Mouse (Mus musculus) adrenal gland, postnatal 14 days (tissue): ENCODE measurements around the gene Hnrnpc. TPM values are rescaled to one million over a fixed set of nuclear protein-coding genes. Genes with fewer than 3 reads are reported as not detected.

Experiments used
- DNase-seq: peaks from one replicate; pipeline ENCODE4 v3.0.0; 2021; ENCODE audit warnings: mixed read lengths
- long read RNA-seq, 2 experiments: library from polyadenylated mRNA; stranded (forward); transcript quantifications; one replicate each; pipeline ENCODE4 v2.0.0; 2021
- total RNA-seq: library from RNA; stranded (reverse); gene quantifications from 2 replicates; pipeline ENCODE4 v1.2.3, GENCODE M21; 2021

Gene Hnrnpc
- 221 and 230 TPM in 2 replicates for total RNA-seq
- long read RNA-seq, experiment 1, transcript Hnrnpc-211 (9 exons, 1,691 nt) = minor isoform, 18 of 121 reads
- long read RNA-seq, experiment 1, transcript Hnrnpc-201 (9 exons, 2,847 nt) = minor isoform, 10 of 121 reads
- long read RNA-seq, experiment 1, transcript Hnrnpc-205 (9 exons, 2,617 nt) = major isoform, 25 of 121 reads
- long read RNA-seq, experiment 1, transcript Hnrnpc-209 (9 exons, 2,498 nt) = minor isoform, 9 of 121 reads
- long read RNA-seq, experiment 1, partial matches to known transcripts = 18 of 121 reads
- long read RNA-seq, experiment 1, other reads (novel, unspliced or antisense) = 27 of 121 reads
- long read RNA-seq, experiment 2, transcript Hnrnpc-211 (9 exons, 1,691 nt) = minor isoform, 15 of 108 reads
- long read RNA-seq, experiment 2, transcript Hnrnpc-207 (8 exons, 1,301 nt) = minor isoform, 8 of 108 reads
- long read RNA-seq, experiment 2, transcript Hnrnpc-205 (9 exons, 2,617 nt) = major isoform, 29 of 108 reads
- long read RNA-seq, experiment 2, partial matches to known transcripts = 28 of 108 reads
- long read RNA-seq, experiment 2, other reads (novel, unspliced or antisense) = 16 of 108 reads

DNA sequence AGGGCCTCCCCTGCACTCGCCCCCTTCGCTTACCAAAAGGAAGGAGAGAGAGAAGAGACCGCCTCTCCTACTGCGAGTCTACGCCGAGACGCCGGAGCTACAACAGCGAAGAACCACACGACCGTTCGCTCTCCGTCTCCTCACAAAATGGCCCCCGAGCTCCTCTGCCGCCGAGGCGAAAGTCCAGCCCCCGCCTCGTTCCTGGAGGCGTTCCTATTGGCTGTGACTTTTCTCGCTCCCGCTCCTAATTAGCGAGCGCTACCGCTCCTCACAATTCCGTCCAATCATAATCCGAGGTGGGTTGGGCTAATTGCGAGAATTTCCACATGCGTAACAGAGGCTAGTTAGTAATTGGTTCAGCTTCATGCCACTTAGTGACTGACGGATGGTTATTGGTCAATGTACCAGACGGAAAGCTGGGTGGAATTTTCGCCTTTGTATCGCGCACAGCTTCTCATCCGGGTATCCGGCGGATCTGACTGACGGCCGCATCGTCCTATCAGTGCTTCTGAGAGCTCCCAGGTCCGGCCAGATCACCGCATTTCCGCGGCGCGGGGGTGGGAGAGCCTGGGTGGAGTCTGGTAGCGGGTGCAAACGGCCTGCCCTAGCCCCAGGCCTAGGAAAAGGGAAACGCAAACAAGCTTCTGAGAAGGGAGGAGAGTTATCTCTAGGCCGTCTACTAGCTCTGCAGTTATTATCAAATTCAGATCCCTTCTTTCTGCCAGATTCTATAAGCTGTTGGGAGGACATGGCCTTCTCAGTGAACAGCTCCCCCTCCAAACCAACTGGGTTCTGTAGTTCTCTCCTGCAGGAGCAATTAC lies at the start of gene Hnrnpc:
TSS of gene Hnrnpc (minus strand) at position 173 of the 821 bp plus-strand sequence.
- DNase-seq = peak; percentile 100

DNA sequence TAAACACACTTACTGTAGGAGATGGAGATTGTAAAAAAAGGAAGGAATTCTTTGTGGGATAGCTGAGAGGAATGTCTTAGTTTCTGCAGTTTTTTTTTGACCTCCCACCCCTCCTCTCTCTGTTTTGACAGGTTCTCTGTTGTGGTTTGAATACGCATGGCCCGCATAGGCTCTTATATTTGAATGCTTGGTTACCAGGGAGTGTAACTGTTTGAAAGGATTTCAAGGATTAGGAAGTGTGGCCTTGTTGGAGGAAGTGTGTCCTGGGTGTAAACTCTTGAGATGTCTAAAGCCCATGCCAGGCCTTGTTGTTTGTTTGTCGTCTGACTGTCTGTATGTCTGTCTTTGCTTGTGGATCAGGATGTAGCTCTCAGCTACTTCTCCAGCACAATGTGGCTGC lies 48.8 kb upstream of the Hnrnpc start:
- no peak for DNase-seq

DNA sequence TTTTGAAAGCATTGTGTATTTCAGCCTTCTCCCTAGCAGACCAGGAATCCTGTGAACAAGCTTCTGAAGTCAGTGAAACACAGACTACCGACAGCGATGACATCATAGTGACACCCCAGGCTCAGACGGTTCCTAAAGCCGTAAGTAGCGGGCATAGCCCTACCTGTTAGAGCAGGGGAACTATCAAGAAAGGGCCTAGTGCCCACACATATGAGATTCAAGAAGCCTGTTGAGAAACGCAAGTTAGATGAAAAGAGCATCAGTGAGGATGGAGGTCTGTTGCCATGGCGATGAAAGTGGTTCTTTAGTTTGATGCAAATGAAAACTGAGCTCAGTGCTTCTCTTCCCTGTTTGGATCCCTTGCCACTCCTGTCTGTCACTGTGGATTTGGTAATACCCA lies 48.4 kb upstream of the Hnrnpc start:
- no peak for DNase-seq

DNA sequence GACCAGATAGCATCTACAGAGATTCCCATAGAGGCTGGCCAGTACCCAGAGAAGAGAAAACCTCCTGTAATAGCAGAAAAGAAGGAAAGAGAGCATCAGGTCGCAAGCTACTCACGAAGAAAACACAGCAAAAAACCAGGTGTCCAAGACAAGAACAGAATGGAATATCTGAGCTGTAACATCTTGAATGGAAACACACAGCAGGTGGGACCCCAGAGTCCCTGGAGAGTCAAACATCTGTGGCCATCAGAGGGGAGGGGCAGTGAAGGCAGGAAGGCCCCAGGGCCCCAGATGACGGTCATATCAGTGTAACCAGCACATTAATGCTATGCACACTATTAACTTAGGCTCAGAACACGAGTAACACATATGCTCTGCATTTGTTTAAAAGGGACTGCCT lies 46.1 kb upstream of the Hnrnpc start:
- DNase-seq = no peak

DNA sequence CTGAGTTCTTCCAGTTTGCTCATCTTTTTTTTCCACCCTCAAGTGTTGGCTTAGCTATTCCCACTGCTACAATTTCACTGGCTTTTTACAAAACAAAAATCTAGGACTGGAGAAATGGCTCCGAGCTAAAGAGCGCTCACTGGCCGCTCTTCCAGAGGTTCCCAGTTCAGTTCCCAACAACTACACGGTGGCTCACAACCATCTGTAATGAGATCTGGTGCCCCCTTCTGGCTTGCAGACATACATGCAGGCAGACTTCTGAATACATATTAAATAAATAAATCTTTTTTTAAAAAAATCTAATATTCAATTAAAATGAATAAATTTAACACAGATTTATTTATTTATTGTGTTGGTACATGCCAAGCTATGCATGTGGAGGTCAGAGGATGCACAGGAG lies 42.7 kb upstream of the Hnrnpc start:
- DNase-seq = peak; percentile 27

DNA sequence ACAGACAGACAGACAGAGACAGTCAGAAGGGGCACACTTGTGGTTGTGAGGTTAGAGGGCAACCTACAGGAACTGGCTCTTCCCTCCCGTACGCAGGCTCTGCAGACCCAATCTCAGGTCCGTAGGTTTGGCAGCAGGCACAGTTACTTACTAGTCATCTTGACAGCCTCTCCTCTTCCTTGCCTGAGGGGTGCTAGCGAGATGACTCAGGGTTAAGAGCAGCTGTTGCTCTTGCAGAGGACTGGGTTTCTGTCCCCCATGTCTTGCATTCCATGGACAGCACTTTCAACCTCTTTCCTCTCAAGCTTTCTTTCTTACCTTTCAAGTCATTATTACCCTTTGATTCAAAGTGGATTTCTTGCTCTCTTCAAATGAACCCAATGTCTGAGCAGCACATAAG lies 40.3 kb upstream of the Hnrnpc start:
- no peak for DNase-seq

DNA sequence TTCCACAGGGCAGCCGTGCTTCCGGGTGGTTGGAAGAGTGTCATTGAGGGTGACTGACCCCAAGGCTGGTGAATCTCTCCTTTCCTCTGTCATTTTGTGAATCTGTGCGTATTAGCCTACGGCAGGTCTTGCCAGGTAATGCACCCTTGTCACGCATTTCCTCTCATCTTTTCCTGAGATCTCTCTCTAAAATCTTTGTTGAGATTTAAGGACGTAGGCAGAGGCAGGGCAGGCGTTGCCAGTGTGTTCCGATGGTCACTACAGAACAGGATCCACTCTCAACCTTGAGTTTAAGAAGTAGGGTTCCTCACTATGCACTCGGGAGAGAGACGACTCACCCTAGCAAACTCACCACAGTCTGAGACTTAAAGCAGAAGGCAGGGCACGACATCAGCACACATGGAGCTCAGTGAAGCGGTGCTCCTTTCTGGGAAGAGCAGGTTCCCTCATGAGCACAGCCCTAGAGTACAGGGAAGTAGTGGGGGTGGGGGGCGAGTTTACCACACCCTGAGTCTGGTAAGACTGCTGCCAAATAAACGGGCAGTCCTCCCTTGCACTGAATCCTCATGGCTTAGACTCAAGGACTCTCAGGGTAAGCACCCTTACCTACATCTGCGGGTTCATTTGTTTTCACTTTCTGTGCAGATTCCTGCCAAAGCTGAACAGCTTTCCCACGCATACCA lies 37.8 kb upstream of the Hnrnpc start:
- no peak for DNase-seq

DNA sequence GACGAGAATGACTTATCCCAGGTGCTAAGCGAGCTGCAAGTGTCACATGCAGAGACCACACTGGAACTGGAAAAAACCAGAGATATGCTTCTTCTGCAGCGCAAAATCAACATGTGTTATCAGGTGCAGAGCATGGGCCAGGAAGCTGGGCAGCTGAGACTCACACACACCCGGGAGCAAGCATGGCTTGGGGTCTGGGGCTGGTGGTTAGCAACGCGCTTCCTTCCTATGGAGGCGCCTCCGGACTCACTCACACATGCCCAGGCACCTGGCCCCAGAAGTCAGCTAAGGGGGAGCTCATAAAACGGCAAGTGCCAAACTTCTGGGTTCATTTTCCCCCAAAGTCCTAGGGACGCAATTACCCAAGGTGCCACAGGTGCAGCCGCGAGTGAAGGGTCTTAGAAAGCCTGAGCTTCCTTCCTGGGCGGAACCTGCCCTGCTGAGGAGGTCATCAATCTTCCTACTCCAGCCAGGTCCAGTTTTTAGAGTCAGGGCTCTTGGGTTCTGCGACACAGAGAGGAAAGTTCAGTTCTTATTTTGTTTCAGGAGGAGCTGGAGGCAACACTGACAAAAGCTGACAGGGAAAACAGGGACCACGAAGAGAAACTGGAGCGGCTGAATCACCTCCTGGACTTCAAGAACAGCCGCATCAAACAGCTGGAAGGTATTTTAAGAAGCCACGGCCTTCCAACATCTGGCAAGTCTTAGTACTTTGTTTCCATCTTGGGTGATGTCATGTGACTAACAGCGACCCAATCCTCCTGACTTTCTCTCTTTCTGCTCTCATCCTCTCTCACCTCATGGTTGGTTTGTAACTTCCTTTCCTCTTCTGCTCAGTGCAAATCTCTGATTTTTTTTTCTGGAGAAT lies 37.0 kb upstream of the Hnrnpc start:
- no peak for DNase-seq

DNA sequence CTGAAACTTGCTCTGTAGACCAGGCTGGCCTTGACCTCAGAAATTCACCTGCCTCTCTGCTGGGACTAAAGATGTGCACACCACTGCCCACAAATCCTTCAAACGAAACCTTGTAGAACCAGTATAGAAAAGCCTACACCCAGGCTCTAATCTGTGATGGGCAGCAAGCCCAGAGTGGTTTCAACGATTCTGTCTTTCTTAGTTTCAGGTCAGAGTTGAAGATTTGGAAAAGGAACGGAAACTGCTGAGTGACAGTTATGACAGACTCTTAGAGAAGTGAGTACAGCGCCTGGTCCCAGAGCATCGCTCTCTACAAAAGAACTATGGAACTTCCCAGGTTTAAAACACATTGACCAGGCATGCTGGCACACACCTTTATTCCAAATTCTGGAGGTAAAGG lies 29.8 kb upstream of the Hnrnpc start:
- DNase-seq = no peak

DNA sequence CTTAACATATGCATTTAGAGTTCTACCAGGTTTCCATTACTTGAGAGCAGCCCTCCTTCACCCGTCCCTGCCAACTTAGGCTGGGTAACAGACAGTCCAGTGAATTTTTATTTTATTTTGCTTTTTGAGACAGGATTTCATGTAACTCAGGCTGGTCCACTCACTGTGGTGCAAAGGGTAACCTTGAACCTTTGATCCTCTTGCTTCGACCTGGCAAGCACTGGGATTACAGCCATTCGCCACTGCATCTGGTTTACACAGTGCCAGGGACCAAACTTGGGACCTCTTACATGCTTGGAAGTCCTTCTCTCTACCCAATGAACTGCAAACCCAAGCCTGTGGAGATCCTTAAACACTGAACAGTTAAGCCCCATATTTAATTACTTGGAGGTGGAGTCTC lies 20.8 kb upstream of the Hnrnpc start:
- no peak for DNase-seq

DNA sequence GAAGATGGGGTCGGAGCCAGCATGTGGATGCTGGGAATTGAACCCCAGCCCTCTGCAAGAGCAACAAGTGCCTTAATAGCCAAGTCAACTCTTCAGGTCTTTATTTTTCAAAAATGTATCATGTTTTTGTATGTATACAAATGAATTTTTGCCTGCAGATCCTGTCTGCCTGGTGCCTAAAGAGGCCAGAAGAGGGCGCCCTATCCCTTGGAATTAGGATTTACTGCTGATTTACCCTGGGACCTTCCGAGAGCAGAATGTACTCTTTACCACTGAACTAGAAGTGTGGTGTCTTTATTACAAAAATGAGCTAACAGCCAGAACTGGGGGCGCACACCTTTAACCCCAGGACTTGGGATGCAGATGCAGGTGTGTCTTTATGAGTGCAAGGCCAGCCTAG lies 20.1 kb upstream of the Hnrnpc start:
- peak; percentile 84 for DNase-seq

DNA sequence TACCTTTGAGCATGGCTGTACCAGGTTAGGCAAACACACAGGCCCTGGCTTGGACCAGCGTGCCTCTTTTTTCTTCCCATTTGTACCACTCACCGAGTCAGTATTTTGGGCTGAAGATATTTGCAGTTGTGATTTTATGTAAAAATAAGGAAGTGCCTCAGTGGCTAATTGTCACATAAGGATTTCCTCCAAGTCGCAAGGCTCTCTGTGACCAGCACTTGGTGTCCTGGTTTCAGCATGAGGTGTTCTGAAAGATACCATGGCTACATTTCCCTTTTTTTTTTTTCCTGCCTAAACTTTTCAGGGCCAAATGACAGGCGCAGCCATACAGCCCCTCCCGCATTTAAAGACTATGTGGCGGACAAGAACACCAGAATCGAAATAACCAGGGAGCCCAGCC lies 16.3 kb upstream of the Hnrnpc start:
- DNase-seq = no peak

DNA sequence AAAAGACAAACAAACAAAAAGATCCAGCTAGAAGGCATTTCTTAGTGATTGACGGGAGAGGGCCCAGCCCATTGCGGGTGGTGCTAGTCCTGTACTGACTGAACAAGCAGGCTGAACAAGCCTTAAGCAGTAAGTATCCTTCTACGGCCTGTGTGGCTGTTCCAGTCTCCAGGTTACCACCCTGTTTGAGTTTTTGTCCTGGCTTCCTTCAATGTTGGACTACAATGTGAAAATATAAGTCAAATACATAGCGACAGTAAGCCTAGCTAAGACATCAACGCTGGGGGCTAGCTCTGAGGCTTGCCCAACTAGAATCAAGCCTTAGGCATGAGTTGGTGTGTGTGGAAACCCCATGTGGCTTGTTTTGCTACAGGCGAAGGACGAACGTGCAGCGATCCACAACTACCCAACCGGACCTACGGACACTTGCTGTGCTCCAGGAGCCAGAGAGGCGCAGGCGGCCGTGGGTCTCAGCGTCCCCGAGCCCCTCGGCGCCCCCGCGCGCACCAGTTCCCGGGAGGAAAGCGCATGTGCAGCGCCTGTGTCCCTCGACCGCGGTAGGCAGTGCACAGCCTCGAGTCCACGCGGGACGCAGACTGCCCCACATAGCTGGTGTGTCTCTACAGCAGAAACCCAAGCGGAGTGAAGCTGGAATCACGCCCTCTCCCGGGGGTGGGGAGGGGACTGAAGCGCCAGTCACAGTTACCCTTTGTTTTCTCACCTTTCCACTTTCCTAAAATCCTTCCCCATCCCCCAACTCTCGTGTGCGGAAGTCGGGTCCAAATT lies 15.2 kb upstream of the Hnrnpc start:
- peak; percentile 70 for DNase-seq

DNA sequence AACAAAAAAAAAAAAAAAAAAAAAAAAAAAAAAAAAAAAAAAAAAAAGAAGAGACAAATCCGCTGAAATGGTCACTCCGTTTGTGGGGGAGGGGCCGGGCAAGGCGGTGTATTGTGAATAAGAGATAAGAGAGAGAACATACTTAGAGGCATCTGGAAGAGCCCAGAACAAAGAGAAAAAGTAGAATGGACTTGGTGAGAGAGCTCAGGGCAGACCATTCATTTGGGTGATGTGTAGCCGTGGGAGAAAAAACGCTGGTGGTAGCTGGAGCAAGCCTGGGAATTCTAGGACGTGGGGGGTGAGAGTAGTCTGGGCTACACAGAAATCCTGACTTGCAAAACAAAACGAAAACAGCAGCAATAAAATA lies 14.6 kb upstream of the Hnrnpc start:
- DNase-seq = no peak

DNA sequence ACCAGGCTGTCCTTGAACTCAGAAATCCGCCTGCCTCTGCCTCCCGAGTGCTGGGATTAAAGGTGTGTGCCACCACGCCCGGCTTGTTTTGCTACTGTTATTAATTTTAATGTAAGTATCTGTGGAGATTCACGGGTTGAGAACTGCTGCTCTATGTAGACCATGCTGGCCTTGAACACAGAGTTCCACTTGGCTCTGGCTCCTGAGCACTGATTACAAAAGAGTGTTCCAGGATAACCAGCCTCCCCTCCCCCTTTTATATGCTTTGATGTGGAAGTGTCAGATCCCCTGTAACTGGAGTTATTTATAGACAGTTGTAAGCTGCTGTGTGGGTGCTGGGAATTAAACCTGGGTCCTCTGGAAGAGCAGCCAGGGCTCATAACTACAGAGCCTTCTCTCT lies 13.4 kb upstream of the Hnrnpc start:
- DNase-seq = no peak

DNA sequence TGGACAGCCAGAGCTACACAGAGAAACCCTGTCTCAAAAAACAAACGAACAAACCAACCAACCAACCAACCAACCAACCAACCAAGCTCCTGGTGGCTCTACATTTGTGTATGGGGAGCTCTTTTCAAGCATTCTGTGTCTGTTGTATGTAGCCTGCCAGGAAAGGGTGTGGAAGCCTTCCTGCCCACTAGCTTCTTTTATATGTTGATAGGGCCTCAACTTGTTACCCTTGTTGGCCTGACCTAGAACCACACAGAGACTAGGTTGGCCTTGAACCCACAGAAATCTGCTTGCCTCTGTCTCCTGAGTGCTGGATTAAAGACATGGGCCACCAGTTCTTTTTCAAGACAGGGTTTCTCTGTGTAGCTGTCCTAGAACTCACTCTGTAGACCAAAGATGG lies 10.3 kb upstream of the Hnrnpc start:
- no peak for DNase-seq

DNA sequence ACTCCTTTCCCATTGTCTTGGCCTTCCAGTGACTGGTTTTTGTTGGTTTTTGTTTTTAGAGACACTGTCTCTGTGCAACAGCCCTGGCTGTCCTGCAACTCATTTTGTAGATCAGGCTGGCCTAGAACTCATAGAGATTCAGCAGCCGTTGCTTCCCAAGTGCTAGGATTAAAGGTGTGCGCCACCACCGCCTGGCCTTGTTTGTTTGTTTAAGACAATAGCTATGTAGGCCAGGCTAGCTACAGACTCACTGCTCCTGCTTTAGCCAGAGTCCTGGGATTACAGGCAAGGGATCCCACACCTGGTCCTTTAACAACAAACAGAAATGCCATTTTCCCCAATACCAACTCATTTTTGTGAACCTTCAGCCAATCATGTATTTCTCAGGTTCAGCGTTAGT lies 6.5 kb upstream of the Hnrnpc start, which contains the start of gene Rpgrip1:
TSS of gene Rpgrip1 (plus strand) at position 359 of the 400 bp plus-strand sequence.
- no peak for DNase-seq

DNA sequence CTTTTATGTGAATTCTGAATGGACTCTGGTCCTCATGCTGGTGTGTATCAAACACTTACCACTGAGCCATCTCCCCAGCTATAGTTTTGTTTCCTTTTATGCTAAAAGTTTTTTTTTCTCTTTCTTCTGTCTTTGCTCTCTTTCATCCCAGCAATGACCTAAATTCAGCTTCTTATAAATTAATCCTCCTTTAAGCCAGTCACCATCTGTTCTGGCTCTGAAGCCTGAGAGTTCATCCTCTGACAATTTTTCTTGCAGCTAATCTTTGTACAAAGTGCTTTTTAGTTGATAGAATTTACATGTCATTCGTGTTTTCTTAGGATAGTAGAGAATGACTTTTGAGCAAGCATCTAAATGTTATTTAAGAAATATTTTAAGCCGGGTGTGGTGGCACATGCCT lies 4.2 kb upstream of the Hnrnpc start:
- DNase-seq = no peak

DNA sequence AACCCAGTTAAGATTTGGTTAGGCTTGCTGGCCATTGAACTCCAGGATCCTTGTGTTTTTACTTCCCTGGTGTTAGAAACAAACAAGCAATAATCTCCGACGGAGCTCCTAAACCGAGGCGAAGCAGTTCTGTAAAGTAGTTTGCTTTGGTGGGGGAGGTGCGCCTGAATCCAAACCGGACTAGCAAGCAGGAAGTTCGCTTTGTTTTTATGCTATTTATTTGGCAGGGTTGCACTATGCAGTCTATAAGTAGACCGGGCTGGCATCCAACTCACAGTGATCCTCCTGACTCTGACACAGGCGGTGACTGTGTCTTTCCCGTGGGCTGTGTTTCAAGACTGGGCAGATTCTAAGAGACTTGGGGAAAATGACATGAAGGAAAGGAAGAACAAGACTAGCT lies 2.9 kb upstream of the Hnrnpc start:
- peak; percentile 55 for DNase-seq

DNA sequence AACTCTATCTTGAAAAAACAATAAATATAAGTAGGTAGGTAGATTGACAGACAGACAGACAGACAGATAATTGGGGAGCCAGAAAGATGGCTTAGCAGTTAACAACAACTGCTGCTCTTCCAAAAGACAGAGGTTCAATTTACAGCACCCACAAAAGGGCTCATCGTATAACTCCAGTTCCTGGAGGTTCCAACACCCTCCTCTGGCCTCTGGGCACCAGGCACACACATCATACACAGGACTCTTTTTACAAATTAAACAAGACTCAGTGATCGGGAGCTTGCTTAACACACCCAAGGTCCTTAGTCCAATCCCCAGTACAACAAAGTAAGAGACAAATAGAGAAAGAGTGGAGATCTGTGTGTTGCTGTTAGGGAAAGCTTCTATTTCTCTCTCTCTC lies 1.5 kb upstream of the Hnrnpc start:
- DNase-seq = no peak
